Mouse (Mus musculus): ENCODE data around the gene P3h2.

The P3h2 gene

GRCm38 (mm10) chr16:25983635-25984034 is 121.9 kb downstream of the P3h2 start:
- DNase-seq (ENCODE audit: low spot score in 2 of 2) = no peak

GRCm38 (mm10) chr16:25979037-25979436 is 126.5 kb downstream of the P3h2 start:
- no peak for DNase-seq (ENCODE audit: low spot score in 2 of 2)

- DNase-seq (ENCODE audit: low spot score in 2 of 2) = no peak
Observed at GRCm38 (mm10) chr16:25977210-25977609, 128.4 kb downstream of the P3h2 start.

GRCm38 (mm10) chr16:25971285-25971684 is 134.3 kb downstream of the P3h2 start:
- DNase-seq (ENCODE audit: low spot score in 2 of 2) = no peak

- no peak for DNase-seq (ENCODE audit: low spot score in 2 of 2)
Observed at GRCm38 (mm10) chr16:25970720-25971119, 134.9 kb downstream of the P3h2 start.

GRCm38 (mm10) chr16:25970193-25970592 is 135.4 kb downstream of the P3h2 start:
- DNase-seq (ENCODE audit: low spot score in 2 of 2) = no peak

- peak; percentile 21 to 43 for DNase-seq (ENCODE audit: low spot score in 2 of 2)
Observed at GRCm38 (mm10) chr16:25967297-25967696, 138.3 kb downstream of the P3h2 start.

- DNase-seq (ENCODE audit: low spot score in 2 of 2) = peak; percentile 19 to 37
Observed at GRCm38 (mm10) chr16:25963856-25964255, 141.7 kb downstream of the P3h2 start.

GRCm38 (mm10) chr16:25960345-25960744 is 145.2 kb downstream of the P3h2 start:
- peak; percentile 59 to 70 for DNase-seq (ENCODE audit: low spot score in 2 of 2)

- DNase-seq (ENCODE audit: low spot score in 2 of 2) = no peak
Observed at GRCm38 (mm10) chr16:25959929-25960328, 145.7 kb downstream of the P3h2 start.

GRCm38 (mm10) chr16:25958650-25959238 is 146.8 kb downstream of the P3h2 start:
- DNase-seq (ENCODE audit: low spot score in 2 of 2) = no peak

GRCm38 (mm10) chr16:25958213-25958612 is 147.4 kb downstream of the P3h2 start:
- DNase-seq (ENCODE audit: low spot score in 2 of 2) = no peak

- no peak for DNase-seq (ENCODE audit: low spot score in 2 of 2)
Observed at GRCm38 (mm10) chr16:25956831-25957230, 148.8 kb downstream of the P3h2 start.

- no peak for DNase-seq (ENCODE audit: low spot score in 2 of 2)
Observed at GRCm38 (mm10) chr16:25954614-25955013, 151.0 kb downstream of the P3h2 start.

GRCm38 (mm10) chr16:25953359-25953758 is 152.2 kb downstream of the P3h2 start:
- no peak for DNase-seq (ENCODE audit: low spot score in 2 of 2)

GRCm38 (mm10) chr16:25952005-25952404 is 153.6 kb downstream of the P3h2 start:
- no peak for DNase-seq (ENCODE audit: low spot score in 2 of 2)

- DNase-seq (ENCODE audit: low spot score in 2 of 2) = no peak
Observed at GRCm38 (mm10) chr16:25948067-25948466, 157.5 kb downstream of the P3h2 start.

- no peak for DNase-seq (ENCODE audit: low spot score in 2 of 2)
Observed at GRCm38 (mm10) chr16:25945151-25945955, 160.2 kb downstream of the P3h2 start.

- DNase-seq (ENCODE audit: low spot score in 2 of 2) = no peak
Observed at GRCm38 (mm10) chr16:25942261-25942660, 163.3 kb downstream of the P3h2 start.

- DNase-seq (ENCODE audit: low spot score in 2 of 2) = no peak
Observed at GRCm38 (mm10) chr16:25934181-25934580, 171.4 kb downstream of the P3h2 start.

GRCm38 (mm10) chr16:25912185-25912584 is 193.4 kb downstream of the P3h2 start:
- DNase-seq (ENCODE audit: low spot score in 2 of 2) = no peak

All from right cerebral cortex, postnatal 36 days (tissue).